Mouse (Mus musculus) hindbrain, embryonic 10.5 days (tissue): ENCODE data around the gene Slc43a2. TPM values are rescaled to one million over a fixed set of nuclear protein-coding genes. Genes with fewer than 3 reads are reported as not detected.
A peak's percentile ranks its signal among the peaks of the same experiment; 100 is the strongest.

ENCODE experiments used
- DNase-seq: peaks from one replicate; pipeline ENCODE4 v3.0.0-alpha.2; 2017; ENCODE audit warnings: low spot score
- H3K27ac ChIP-seq: fragments of 300-500 bp; sonication (generic); 2 replicates; pipeline ENCODE4 v1.5.1; 2016; ENCODE audit warnings: mild to moderate bottlenecking, moderate library complexity
- H3K27me3 ChIP-seq: fragments of 300-500 bp; sonication (generic); 2 replicates; pipeline ENCODE4 v1.6.1; 2016; ENCODE audit warnings: mild to moderate bottlenecking; ENCODE audit not compliant: poor library complexity, insufficient read depth, severe bottlenecking
- H3K36me3 ChIP-seq: fragments of 300-500 bp; sonication (generic); 2 replicates; pipeline ENCODE4 v1.6.1; 2016; ENCODE audit warnings: mild to moderate bottlenecking, moderate library complexity
- H3K4me1 ChIP-seq: fragments of 300-500 bp; sonication (generic); replicated peaks from 2 replicates; pipeline ENCODE4 v1.6.1; 2016; ENCODE audit warnings: mild to moderate bottlenecking
- H3K4me3 ChIP-seq: fragments of 300-500 bp; sonication (generic); 2 replicates; pipeline ENCODE4 v1.5.1; 2016; ENCODE audit warnings: mild to moderate bottlenecking, moderate library complexity
- H3K9me3 ChIP-seq: fragments of 300-500 bp; sonication (generic); 2 replicates; pipeline ENCODE4 v1.6.1; 2016; ENCODE audit warnings: mild to moderate bottlenecking, moderate library complexity
- WGBS: fragments of 180-500 bp; shearing (Covaris S2); methylation state at CpG from one replicate; pipeline ENCODE4 v1.1.7; 2016; 5-methylcytosine and 5-hydroxymethylcytosine counted together
- polyA plus RNA-seq: library from polyadenylated mRNA; unstranded; fragments of >200 nt; fragmentation: Nextera tagmentation; extraction: Ambion mirVana; gene quantifications from 2 replicates; pipeline ENCODE4 v1.2.1, GENCODE M21; 2016

Gene Slc43a2
- polyA plus RNA-seq, 1 experiment from 2014 or later: 7.1 TPM

DNA sequence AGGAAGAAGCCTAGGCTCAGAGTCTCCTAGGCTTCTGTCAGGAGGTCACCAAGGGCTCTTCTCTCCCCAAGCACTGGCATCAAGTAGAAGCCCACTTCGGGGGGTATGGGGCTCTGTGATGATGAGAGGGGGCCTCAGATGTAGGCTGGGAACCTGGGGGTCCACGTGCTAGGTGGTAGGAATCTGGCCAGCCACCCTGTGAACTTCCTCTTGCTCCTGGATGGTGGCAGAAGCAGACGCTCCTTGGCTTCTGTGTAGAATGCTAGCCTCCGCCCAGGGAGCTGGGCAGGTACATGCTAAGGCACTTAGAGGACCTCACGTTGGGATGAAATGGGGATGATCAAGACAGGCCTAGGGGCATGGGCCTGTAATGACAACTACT is 29.9 kb downstream of the Slc43a2 start:
- H3K4me3 ChIP-seq: no peak overlapping the region
- H3K36me3 ChIP-seq: peaks cover 16% of the 10 kb centered on the region
- 84% methylated on average over 5 of the region's 5 CpGs for WGBS
- no peak for DNase-seq
- 0 out of 2 replicates have a peak, but pooled peaks cover 2% of the 10 kb centered on the region for H3K9me3 ChIP-seq
- H3K27ac ChIP-seq: no peak overlapping the region
- no peaks in the 10 kb centered on the region for H3K27me3 ChIP-seq
- peaks cover 19% of the 10 kb centered on the region for H3K4me1 ChIP-seq

GRCm38 (mm10) chr11:75562840-75563239 is 31.3 kb downstream of the Slc43a2 start:
- Histone ChIP-seq H3K36me3 (peaks cover 12% of the 10 kb centered on the region), H3K4me1 (peaks cover 13% of the 10 kb centered on the region), H3K27ac (no peak overlapping the region), H3K27me3 (no peaks in the 10 kb centered on the region), H3K9me3 (0 out of 2 replicates have a peak, but pooled peaks cover 2% of the 10 kb centered on the region), H3K4me3 (no peak overlapping the region)
- DNase-seq: no peak
- WGBS: 90% methylated on average over 8 of the region's 8 CpGs

GRCm38 (mm10) chr11:75563851-75564548 is 32.5 kb downstream of the Slc43a2 start:
- 75% methylated on average over 18 of the region's 18 CpGs for WGBS

DNA sequence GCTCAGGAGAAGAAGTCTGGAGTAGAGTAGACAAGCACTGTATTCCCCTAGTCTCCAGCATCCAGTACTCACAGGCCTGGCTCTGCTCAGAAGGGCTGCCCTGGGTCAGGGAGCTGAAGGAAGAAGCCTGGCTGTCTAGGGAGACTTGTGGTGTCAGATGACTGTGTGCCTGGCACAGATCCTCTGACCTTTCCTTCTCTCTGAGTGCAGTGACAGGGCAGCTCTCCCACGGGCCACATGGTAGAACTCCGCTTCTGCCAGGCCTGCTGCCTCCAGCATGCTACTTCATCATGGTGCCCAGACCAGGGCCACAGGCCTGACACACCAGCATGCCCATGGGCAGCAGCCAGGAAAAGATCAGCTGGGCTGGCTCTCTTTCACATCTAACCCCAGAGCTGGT is 34.4 kb downstream of the Slc43a2 start:
- Histone ChIP-seq H3K36me3 (peaks cover 33% of the 10 kb centered on the region), H3K9me3 (no peaks in the 10 kb centered on the region), H3K4me1 (peaks cover 17% of the 10 kb centered on the region), H3K27me3 (no peaks in the 10 kb centered on the region), H3K27ac (no peak overlapping the region), H3K4me3 (no peak overlapping the region)
- 67% methylated on average over 2 of the region's 2 CpGs for WGBS
- no peak for DNase-seq

More at GRCm38 (mm10) chr11:75563851-75564548, 32.5 kb downstream of the Slc43a2 start:
- Histone ChIP-seq H3K4me3 (no peak overlapping the region), H3K9me3 (no peaks in the 10 kb centered on the region), H3K4me1 (peaks cover 15% of the 10 kb centered on the region), H3K36me3 (peaks cover 15% of the 10 kb centered on the region), H3K27me3 (no peaks in the 10 kb centered on the region), H3K27ac (no peak overlapping the region)
- DNase-seq: no peak

DNA sequence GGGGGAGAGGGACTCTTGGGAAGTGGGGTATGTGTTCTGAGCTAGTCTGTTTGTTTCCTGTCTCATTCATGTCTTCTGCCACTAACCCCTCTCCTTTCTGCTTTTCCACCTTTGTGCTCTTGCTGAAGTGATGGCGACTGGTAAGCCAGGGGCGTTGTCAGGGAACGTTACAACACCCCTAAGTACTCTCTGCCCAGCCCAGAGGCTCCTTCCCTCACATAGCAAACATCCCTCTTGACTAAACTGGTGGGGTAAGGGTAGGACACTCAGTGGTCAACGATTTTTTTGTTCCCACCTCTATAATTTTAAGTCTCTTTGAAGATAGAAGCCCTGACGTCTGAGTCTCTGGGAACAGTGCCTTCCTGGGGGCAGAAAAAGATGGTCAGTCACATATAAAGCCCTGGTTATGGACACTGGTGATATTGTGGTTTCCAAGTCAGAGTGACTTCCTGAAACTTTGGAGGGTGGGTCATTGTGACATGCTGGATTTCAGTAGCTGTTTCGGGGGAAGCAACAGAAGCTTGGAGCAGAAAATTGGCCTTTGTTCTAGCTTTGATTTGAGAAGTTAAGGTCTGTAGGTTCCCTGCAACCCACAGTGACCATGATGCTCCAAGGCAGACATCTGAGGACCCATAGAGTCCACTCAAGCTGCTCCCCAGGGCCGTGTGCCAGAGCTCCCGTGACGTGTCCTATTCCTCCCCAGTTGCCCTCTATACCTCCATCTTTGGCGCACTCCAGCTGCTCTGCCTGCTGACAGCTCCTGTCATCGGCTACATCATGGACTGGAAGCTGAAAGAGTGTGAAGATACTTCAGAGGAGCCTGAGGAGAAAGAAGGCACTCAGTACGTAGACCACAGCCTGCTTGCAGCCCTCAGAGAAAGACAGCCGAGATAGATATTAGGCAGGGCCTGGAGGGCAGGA is 35.0 kb downstream of the Slc43a2 start:
- Histone ChIP-seq H3K27ac (no peak overlapping the region), H3K9me3 (no peaks in the 10 kb centered on the region), H3K36me3 (peaks cover 34% of the 10 kb centered on the region), H3K27me3 (no peaks in the 10 kb centered on the region), H3K4me1 (peaks cover 24% of the 10 kb centered on the region), H3K4me3 (no peak overlapping the region)
- DNase-seq: no peak
- 78% methylated on average over 13 of the region's 13 CpGs for WGBS

GRCm38 (mm10) chr11:75567346-75568114 is 36.0 kb downstream of the Slc43a2 start:
- Histone ChIP-seq H3K4me1 (peaks cover 34% of the 10 kb centered on the region), H3K4me3 (no peak overlapping the region), H3K9me3 (no peaks in the 10 kb centered on the region), H3K36me3 (peaks cover 34% of the 10 kb centered on the region), H3K27me3 (no peaks in the 10 kb centered on the region), H3K27ac (no peak overlapping the region)
- 67% methylated on average over 9 of the region's 9 CpGs for WGBS
- DNase-seq: no peak

DNA sequence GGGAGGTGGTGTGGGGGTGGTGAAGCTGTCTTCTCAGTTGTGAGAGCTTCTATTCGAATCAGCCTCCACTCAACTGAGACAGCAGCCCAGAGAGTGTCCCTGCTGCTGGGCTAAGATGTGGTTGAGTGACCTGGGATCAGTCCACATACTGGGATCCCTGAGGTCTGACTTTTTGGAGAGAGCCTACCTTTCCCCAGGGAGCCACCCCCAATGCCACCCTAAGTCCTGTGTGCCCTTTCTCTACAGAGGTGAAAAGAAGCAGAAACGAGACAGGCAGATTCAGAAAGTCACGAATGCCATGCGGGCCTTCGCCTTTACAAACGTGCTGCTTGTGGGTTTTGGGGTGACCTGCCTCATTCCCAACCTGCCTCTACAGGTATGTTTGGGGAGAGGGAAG is 36.6 kb downstream of the Slc43a2 start:
- Histone ChIP-seq H3K27ac (no peak overlapping the region), H3K27me3 (no peaks in the 10 kb centered on the region), H3K4me1 (peaks cover 40% of the 10 kb centered on the region), H3K9me3 (no peaks in the 10 kb centered on the region), H3K36me3 (peaks cover 28% of the 10 kb centered on the region), H3K4me3 (no peak overlapping the region)
- no peak for DNase-seq
- whole genome bisulfite sequencing: 79% methylated on average over 6 of the region's 6 CpGs

DNA sequence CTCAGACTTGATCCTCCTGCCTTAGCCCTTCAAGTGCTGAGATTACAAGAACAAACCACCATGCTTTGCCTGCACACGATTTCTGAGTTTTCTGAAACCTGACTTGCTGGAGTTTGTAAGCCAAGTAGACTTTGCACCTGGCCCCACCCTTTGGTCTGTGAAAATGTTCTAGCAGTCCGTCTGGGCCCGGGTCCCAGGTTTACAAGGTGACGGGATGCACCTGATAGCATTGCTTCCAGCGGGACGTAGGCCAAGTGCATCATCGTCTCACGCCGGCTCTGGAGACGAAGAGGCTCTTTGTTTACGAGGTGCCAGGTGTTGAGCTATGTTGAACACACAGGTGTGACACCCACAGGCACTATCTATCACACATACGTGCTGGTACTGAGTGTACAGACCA is 37.5 kb downstream of the Slc43a2 start:
- H3K27ac ChIP-seq: no peak overlapping the region
- H3K4me3 ChIP-seq: no peak overlapping the region
- peaks cover 41% of the 10 kb centered on the region for H3K4me1 ChIP-seq
- no peaks in the 10 kb centered on the region for H3K9me3 ChIP-seq
- no peak for DNase-seq
- WGBS: 93% methylated on average over 12 of the region's 12 CpGs
- peaks cover 28% of the 10 kb centered on the region for H3K36me3 ChIP-seq
- no peaks in the 10 kb centered on the region for H3K27me3 ChIP-seq

DNA sequence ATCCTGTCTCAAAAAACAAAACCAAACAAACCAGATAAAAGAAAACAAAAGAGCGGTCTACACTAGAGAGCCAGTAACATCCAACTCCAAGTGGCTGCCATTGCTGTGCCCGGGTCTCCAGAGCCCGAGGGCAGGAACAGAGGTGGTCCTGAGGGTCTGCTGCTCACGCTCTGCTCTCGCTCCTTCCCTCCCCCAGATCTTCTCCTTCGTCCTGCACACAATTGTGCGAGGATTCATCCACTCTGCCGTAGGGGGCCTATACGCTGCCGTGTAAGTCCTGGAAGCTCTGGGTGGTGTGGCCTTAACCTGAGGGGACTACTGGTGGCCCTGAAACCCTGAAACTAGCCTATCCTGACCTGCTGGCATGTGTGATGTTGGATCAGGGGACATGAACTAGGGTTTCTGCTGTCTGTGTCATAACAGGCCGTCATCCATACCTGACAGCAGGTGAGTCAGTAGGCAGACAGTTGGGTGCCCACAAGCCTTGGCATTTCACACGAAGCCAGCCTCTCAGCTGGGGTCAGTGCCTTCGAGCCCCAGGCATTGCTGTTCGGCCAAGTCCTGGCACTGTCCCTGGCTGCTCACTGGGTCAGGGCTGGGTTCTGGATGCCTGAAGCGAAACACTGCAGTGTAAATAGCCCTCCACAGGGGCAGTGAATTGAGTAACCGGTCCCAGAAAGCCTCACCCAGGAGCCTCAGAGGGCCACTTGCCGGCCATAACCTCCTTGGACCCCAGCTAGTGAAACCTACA is 39.1 kb downstream of the Slc43a2 start:
- Histone ChIP-seq H3K9me3 (no peaks in the 10 kb centered on the region), H3K27me3 (no peaks in the 10 kb centered on the region), H3K36me3 (peaks cover 28% of the 10 kb centered on the region), H3K4me3 (no peak overlapping the region), H3K27ac (peak overlapping the region; percentile 86; the same call in 1 of the 2 replicates), H3K4me1 (peaks cover 39% of the 10 kb centered on the region)
- WGBS: 90% methylated on average over 17 of the region's 17 CpGs
- no peak for DNase-seq

DNA sequence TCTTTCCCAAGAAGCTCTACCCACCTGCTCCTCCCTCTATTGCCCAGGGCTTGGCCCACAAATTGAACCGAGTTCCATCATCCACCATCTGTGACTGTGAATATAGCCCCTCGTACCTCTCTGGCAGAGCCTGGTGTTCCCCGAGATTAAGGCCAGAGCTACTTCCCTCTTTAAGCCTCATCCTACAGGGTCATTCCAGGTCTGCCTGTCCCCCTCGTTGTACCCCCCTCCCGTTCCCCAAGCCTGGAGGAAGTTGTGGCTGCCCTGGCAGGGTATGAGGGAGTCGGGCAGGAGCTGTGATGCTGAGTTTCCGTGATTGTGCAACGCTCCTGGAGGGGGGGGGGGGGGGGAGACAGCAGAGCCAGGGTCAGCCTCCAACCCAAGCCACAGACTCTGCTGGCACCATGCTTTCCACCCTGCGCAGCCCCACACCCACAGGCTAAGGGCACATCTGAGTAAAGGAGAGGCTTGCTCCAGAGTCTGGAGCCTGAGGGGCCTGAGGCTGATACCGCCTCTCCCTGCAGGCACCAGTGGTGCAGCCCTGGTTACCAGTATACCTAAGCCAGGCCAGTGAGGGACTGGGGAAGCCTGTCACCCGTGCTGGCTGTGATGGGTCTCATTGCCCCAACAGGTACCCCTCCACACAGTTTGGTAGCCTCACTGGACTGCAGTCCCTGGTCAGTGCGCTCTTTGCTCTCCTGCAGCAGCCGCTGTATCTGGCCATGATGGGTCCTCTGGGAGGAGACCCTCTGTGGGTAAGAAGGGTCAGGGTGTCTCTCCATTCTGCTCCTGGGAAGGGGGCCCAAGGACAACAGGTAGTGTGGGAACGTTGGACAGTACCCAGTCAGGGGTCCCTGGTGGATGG is 39.9 kb downstream of the Slc43a2 start:
- no peaks in the 10 kb centered on the region for H3K27me3 ChIP-seq
- no peak overlapping the region for H3K4me3 ChIP-seq
- 73% methylated on average over 14 of the region's 14 CpGs for WGBS
- H3K9me3 ChIP-seq: no peaks in the 10 kb centered on the region
- H3K4me1 ChIP-seq: peaks cover 32% of the 10 kb centered on the region
- DNase-seq: no peak
- H3K27ac ChIP-seq: peak overlapping the region; percentile 86
- H3K36me3 ChIP-seq: peaks cover 28% of the 10 kb centered on the region

GRCm38 (mm10) chr11:75572301-75572791 is 40.9 kb downstream of the Slc43a2 start:
- peak; percentile 37 for DNase-seq
- Histone ChIP-seq H3K9me3 (no peaks in the 10 kb centered on the region), H3K27ac (peak overlapping the region; percentile 86), H3K27me3 (no peaks in the 10 kb centered on the region), H3K36me3 (peaks cover 28% of the 10 kb centered on the region), H3K4me1 (peaks cover 31% of the 10 kb centered on the region), H3K4me3 (peak overlapping the region; percentile 32)
- WGBS: 10% methylated on average over 10 of the region's 10 CpGs
